Mouse (Mus musculus) olfactory bulb, adult 2 months (tissue): ENCODE data around the gene Slamf7. TPM values are rescaled to one million over a fixed set of nuclear protein-coding genes. Genes with fewer than 3 reads are reported as not detected.

Experiments
- H3K27ac ChIP-seq: fragments of 200-500 bp; 2 replicates; pipeline ENCODE4 v1.5.1; 2012; ENCODE audit warnings: low read depth, low read length; ENCODE audit not compliant: insufficient read depth
- H3K4me1 ChIP-seq: fragments of 200-500 bp; 2 replicates; pipeline ENCODE4 v1.6.1; 2012; ENCODE audit warnings: low read length; ENCODE audit not compliant: control insufficient read depth, insufficient read depth
- H3K4me3 ChIP-seq: fragments of 200-500 bp; 2 replicates; pipeline ENCODE4 v1.5.1; 2012; ENCODE audit warnings: mild to moderate bottlenecking, low read depth, low read length, moderate library complexity; ENCODE audit not compliant: insufficient read depth
- CTCF ChIP-seq: fragments of 200-500 bp; IDR thresholded peaks from 2 replicates; pipeline ENCODE4 v1.5.1; 2012; ENCODE audit warnings: low read depth, mild to moderate bottlenecking, low read length, moderate library complexity; ENCODE audit not compliant: insufficient read depth
- POLR2A ChIP-seq: fragments of 200-500 bp; IDR thresholded peaks from 2 replicates; pipeline ENCODE4 v1.6.1; 2012; ENCODE audit warnings: mild to moderate bottlenecking, low read depth, low read length, moderate library complexity; ENCODE audit not compliant: insufficient read depth
- WGBS: fragments of 180-500 bp; shearing (Covaris S2); methylation state at CpG from one replicate; pipeline ENCODE4 v1.1.7; 2018; 5-methylcytosine and 5-hydroxymethylcytosine counted together
- polyA plus RNA-seq: library from polyadenylated mRNA; stranded (reverse); fragments of >200 nt; gene quantifications from 2 replicates; pipeline ENCODE4 v1.2.4, GENCODE M21; 2012; ENCODE audit warnings: low replicate concordance; ENCODE audit not compliant: missing spikeins, insufficient read depth, insufficient read length

The Slamf7 gene
- polyA plus RNA-seq, 1 experiment: not detected

- H3K4me1 ChIP-seq: no peaks in the 10 kb centered on the region
- no peak overlapping the region for H3K27ac ChIP-seq
- TF ChIP-seq CTCF (no peak), POLR2A (no peak)
- no peak overlapping the region for H3K4me3 ChIP-seq
- WGBS: 76% methylated on average over 5 of the region's 5 CpGs
Measured at GRCm38 (mm10) chr1:171646429-171646940, 6.3 kb downstream of the Slamf7 start.

DNA sequence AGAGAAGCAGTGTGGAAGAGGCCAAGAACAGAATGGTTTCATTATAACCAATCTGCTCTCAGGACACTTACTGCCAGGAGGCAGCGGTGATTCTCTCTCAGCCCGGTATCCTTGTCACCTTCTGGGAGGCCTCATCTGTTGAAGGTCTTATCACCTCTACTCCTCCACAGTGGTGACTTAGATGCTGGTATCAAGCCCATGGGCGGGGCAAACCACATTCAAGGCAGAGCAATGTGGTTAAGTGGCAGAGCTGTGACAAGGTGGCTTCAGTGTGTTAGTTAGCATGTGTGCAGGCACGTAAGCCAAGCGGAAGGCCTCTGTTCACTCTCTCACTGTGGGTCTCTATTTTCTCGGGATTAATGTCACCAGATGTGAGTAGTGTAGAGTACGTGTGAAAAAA is 9.2 kb downstream of the Slamf7 start:
- Histone ChIP-seq H3K27ac (no peak overlapping the region), H3K4me1 (no peaks in the 10 kb centered on the region), H3K4me3 (no peak overlapping the region)
- 79% methylated on average over 7 of the region's 7 CpGs for WGBS
- TF ChIP-seq CTCF: no peak
- no peak for TF ChIP-seq POLR2A

DNA sequence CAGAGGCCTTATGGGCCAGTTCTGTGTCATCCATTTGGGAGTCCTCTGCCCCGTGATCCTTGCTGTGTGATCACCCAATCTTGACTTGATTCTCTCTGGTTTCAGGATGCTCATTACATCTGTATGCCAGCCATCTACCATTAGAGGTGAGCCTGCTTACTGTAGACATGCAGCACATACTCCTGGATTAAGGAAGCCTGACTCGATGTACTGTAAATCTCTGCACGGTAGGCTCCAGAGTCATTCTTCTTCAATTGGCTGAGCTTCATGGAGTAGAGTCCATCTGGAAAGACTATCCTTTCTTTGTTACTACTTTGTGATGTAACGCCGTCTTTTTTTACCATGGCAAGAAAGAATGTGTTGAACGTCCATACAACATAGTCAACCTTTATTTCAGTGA is 12.0 kb downstream of the Slamf7 start:
- WGBS: 94% methylated on average over 6 of the region's 6 CpGs

DNA sequence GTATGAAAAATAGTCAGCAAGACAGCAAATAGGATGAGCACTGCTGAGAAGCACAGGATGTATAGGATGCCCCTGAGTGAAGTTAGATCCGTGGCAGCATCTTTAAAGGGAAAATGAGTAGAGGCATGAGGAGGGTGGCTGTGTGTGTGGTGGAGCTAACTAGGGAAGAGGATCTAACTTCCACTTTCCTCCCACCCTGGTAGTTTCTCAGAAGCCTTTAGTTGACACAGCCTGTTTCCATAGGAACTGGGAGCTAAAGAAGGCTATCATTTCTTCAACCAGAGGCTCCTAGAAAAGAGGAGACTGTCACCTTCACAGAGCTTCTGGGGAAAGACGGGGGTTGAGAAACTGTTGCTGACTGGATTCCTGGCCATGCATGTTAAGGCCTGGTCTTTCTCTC is 14.1 kb downstream of the Slamf7 start:
- H3K4me1 ChIP-seq: no peaks in the 10 kb centered on the region
- H3K4me3 ChIP-seq: no peak overlapping the region
- WGBS: 80% methylated on average over 2 of the region's 2 CpGs
- TF ChIP-seq CTCF (no peak), POLR2A (no peak)
- no peak overlapping the region for H3K27ac ChIP-seq

More for the DNA sequence above, 12.0 kb downstream of the Slamf7 start:
- no peak overlapping the region for H3K27ac ChIP-seq
- H3K4me3 ChIP-seq: no peak overlapping the region
- TF ChIP-seq POLR2A: no peak
- no peak for TF ChIP-seq CTCF
- no peaks in the 10 kb centered on the region for H3K4me1 ChIP-seq

DNA sequence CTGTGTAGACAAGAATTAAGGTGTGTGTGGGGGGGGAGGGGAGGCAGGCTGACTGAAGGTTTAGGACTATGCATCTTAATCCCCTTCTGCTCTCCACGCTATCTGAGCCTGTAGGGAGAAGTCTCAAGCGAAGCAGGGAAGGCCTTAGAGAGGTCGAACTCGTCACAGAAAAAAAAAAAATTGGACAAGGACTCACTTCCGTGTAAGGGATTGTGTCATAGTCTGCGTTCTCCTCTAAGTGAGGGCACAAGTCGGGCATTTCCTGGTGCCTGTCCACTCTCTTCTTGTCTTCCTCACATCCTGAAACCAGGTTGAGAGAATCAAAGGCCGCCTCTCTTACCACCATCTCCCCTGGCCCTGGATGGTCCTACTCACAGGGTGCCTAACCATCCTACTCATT is 15.7 kb downstream of the Slamf7 start:
- WGBS: 87% methylated on average over 8 of the region's 8 CpGs

DNA sequence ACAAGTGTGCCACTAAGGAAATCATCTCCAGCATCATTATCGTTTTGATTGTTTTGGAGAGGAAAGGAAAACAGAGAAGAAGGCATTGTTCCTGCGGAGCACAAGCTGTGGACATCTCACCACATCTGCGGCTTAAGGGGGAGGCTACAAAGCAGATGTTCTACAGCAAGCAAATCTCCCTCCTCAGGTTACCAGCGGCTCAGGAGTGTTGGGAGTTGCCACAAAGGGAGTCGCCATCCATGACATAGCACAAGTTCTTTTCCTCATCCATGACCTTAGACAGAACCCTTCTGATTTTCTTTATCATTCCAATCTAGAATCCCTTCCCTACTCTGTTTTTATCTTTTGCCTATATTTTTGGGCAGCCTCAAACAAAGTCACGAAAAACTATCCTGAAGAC is 17.1 kb downstream of the Slamf7 start:
- 68% methylated on average over 6 of the region's 6 CpGs for WGBS
- Histone ChIP-seq H3K27ac (no peak overlapping the region), H3K4me3 (no peak overlapping the region), H3K4me1 (0 out of 2 replicates have a peak, but pooled peaks cover 2% of the 10 kb centered on the region)
- TF ChIP-seq POLR2A (no peak), CTCF (no peak)

More for the DNA sequence above, 15.7 kb downstream of the Slamf7 start:
- TF ChIP-seq CTCF (no peak), POLR2A (no peak)
- Histone ChIP-seq H3K27ac (no peak overlapping the region), H3K4me3 (no peak overlapping the region), H3K4me1 (no peaks in the 10 kb centered on the region)

DNA sequence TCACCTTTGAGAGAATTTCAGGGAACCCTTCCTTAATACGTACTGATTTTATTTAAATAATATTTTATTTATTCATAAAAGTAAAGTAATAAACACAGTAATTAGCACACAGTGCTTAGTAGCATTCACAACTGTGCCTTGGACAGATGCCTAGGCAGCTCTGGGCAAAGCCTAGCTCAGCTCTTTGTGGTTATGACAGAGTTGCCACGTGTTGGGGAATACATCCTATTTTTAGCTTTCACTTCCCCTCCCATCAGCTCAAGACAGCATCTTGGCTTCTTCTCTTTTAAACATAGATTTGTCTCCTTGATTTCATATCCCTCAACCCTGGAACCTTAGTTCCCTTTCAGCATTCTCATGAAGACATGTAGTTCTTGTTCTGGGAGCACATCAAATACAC is 21.4 kb downstream of the Slamf7 start:
- H3K27ac ChIP-seq: no peak overlapping the region
- TF ChIP-seq CTCF (no peak), POLR2A (no peak)
- 21% methylated on average over 2 of the region's 2 CpGs for WGBS
- 0 out of 2 replicates have a peak, but pooled peaks cover 2% of the 10 kb centered on the region for H3K4me1 ChIP-seq
- no peak overlapping the region for H3K4me3 ChIP-seq

DNA sequence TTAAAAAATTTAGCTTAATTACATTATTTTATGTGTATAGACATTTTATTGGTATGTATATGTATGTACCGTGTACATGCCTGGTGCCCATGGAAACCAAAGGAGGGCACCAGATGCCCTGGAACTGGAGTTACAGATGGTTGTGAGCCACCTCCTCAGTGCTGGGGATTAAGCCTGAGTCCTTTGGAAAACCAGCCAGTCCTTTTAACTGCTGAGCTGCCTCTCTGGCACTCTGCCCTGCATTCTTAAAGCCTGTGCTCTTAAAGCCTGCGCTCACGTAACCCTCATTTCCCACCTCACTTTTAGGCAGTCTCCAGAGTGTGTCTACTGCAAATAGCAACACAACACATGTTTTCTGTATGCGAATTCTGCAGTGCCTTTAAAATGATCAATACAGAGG is 21.9 kb downstream of the Slamf7 start:
- WGBS: 60% methylated on average over 4 of the region's 4 CpGs
- H3K4me1 ChIP-seq: 0 out of 2 replicates have a peak, but pooled peaks cover 2% of the 10 kb centered on the region
- H3K4me3 ChIP-seq: no peak overlapping the region
- H3K27ac ChIP-seq: no peak overlapping the region
- TF ChIP-seq CTCF: no peak
- no peak for TF ChIP-seq POLR2A

DNA sequence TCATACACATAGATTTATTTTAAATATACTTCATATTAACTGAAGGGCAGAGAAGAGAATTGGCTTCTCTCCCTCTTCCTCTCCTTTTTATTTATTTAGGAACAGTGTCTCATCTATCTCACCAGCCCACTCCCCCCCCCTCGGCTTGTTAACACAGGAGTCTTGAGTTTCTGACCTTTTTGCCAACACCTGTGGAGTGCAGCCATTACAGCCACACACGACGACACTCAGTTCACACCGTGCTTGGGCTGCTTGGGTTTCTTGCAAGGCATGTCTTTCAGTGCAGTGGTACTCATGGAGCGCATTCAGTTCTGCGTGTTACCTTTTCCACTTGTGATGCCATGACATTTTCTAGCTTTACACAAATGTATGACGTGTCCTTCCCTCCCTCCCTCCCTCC is 22.8 kb downstream of the Slamf7 start:
- no peak overlapping the region for H3K4me3 ChIP-seq
- no peak for TF ChIP-seq CTCF
- 86% methylated on average over 7 of the region's 7 CpGs for WGBS
- H3K27ac ChIP-seq: no peak overlapping the region
- 0 out of 2 replicates have a peak, but pooled peaks cover 2% of the 10 kb centered on the region for H3K4me1 ChIP-seq

DNA sequence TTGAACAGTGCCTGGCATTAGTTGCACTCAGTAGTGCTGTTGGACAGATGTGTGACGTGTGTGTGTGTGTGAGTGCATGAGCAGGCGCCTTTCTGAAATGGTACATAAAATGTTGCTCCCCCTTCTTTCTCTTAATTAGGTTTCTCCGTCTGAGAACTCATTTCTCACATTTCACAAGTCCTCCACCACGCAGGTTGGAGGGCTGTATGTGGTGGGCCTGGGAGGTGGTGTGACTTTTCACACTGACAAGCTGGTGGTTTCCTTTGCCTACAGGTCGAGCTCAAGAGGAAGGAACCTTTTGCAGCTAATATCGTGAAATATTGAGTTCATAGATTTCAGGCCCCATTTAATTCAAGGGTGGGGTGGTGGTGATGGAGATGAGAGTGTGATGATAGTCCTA is 23.7 kb downstream of the Slamf7 start:
- 84% methylated on average over 6 of the region's 6 CpGs for WGBS
- no peak for TF ChIP-seq CTCF
- no peak for TF ChIP-seq POLR2A
- no peak overlapping the region for H3K27ac ChIP-seq

More for the DNA sequence above, 23.7 kb downstream of the Slamf7 start:
- H3K4me3 ChIP-seq: no peak overlapping the region
- 0 out of 2 replicates have a peak, but pooled peaks cover 2% of the 10 kb centered on the region for H3K4me1 ChIP-seq
